Mouse (Mus musculus) hindbrain, embryonic 11.5 days (tissue): ENCODE data around the gene Rabggtb. TPM values are rescaled to one million over a fixed set of nuclear protein-coding genes. Genes with fewer than 3 reads are reported as not detected.

ENCODE experiments used
- ATAC-seq: fragments of 200-750 bp; cut with Nextera tagmentation; 2 replicates; pipeline ENCODE4 v1.8.0; 2017; ENCODE audit warnings: mild to moderate bottlenecking, moderate TSS enrichment, moderate library complexity; ENCODE audit not compliant: low FRiP score
- DNase-seq: peaks from one replicate; pipeline ENCODE4 v3.0.0-alpha.2; 2015; ENCODE audit warnings: low spot score
- H3K27ac ChIP-seq: fragments of 300-500 bp; sonication (generic); 2 replicates; pipeline ENCODE4 v1.5.1; 2014; ENCODE audit warnings: mild to moderate bottlenecking, low read depth, low read length
- H3K27me3 ChIP-seq: fragments of 300-500 bp; sonication (generic); 2 replicates; pipeline ENCODE4 v1.6.1; 2014; ENCODE audit warnings: mild to moderate bottlenecking, low read length, moderate library complexity, mixed read lengths; ENCODE audit not compliant: control insufficient read depth, insufficient read depth
- H3K36me3 ChIP-seq: fragments of 300-500 bp; sonication (generic); 2 replicates; pipeline ENCODE4 v1.6.1; 2014; ENCODE audit warnings: mild to moderate bottlenecking, low read length, moderate library complexity, mixed read lengths; ENCODE audit not compliant: control insufficient read depth, insufficient read depth
- H3K4me1 ChIP-seq: fragments of 300-500 bp; sonication (generic); replicated peaks from 2 replicates; pipeline ENCODE4 v1.6.1; 2014; ENCODE audit warnings: low read length, mixed read lengths; ENCODE audit not compliant: control insufficient read depth, insufficient read depth
- H3K4me2 ChIP-seq: fragments of 300-500 bp; sonication (generic); replicated peaks from 2 replicates; pipeline ENCODE4 v1.6.1; 2014; ENCODE audit warnings: mild to moderate bottlenecking, low read depth, low read length
- H3K4me3 ChIP-seq: fragments of 300-500 bp; sonication (generic); 2 replicates; pipeline ENCODE4 v1.5.1; 2014; ENCODE audit warnings: low read depth, low read length
- H3K9ac ChIP-seq: fragments of 300-500 bp; sonication (generic); 2 replicates; pipeline ENCODE4 v1.6.1; 2014; ENCODE audit warnings: low read depth, low read length
- H3K9me3 ChIP-seq: fragments of 300-500 bp; sonication (generic); 2 replicates; pipeline ENCODE4 v1.6.1; 2016; ENCODE audit warnings: low read length; ENCODE audit not compliant: control insufficient read depth
- WGBS: fragments of 180-500 bp; shearing (Covaris S2); extraction: QIAGEN DNeasy Blood & Tissue Kit; methylation state at CpG from one replicate; pipeline ENCODE4 v1.1.7; 2014; 5-methylcytosine and 5-hydroxymethylcytosine counted together
- polyA plus RNA-seq: library from polyadenylated mRNA; unstranded; fragments of >200 nt; fragmentation: Nextera tagmentation; extraction: Ambion mirVana; gene quantifications from 2 replicates; pipeline ENCODE4 v1.2.1, GENCODE M21; 2014

The Rabggtb gene
- polyA plus RNA-seq, 1 experiment from 2014 or later = 41.8 TPM

DNA sequence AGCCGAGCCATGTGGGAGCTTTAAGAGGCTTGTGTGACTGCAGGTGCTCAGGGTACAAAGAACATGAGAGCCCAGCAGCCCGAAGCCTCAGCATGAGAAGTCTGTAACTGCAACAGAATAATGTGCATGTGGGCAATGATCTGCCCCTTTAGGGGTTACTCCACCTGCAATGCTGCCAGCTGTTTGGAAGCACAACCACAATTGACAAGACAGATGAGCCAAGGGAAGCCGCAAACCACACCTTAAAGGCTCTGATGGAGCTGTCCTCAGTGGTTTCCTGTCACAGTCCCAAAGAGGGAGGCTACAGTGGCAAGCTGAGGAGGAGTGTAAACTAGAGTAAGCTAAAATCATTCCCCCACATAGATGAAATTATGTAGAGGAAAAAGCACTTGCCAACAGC is 17.4 kb downstream of the Rabggtb start:
- no peak overlapping the region for H3K4me2 ChIP-seq
- no peak for ATAC-seq
- H3K9ac ChIP-seq = no peak overlapping the region
- DNase-seq = no peak
- no peaks in the 10 kb centered on the region for H3K27me3 ChIP-seq
- WGBS = 84% methylated on average over 3 of the region's 3 CpGs
- no peak overlapping the region for H3K27ac ChIP-seq
- H3K36me3 ChIP-seq = no peaks in the 10 kb centered on the region
- H3K4me1 ChIP-seq = no peaks in the 10 kb centered on the region
- H3K4me3 ChIP-seq = no peak overlapping the region
- H3K9me3 ChIP-seq = no peaks in the 10 kb centered on the region

DNA sequence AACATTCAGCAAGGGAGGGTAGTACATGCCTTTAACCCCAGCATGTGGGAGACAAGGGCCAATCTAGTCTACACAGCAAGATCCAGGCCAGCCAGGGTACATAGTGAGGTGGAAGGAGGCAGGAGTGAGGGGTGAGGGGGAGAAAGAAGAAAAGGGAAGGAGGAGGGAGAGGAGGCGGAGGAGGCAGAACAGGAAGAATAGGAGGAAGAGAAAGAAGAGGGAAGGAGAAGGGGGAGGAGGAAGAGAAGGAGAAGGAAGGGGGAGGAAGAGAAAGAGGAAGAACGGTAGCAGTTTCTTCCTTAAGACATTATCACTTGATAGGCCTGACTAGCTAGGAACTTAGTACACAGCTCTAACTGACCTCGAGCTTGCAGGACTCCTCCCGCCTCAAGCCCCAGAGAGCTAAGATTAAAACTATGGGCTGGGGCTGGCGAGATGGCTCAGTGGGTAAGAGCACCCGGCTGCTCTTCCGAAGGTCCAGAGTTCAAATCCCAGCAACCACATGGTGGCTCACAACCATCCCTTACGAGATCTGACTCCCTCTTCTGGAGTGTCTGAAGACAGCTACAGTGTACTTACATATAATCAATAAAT is 23.5 kb downstream of the Rabggtb start:
- no peaks in the 10 kb centered on the region for H3K27me3 ChIP-seq
- H3K4me1 ChIP-seq = no peaks in the 10 kb centered on the region
- H3K4me3 ChIP-seq = no peak overlapping the region
- H3K9ac ChIP-seq = no peak overlapping the region
- DNase-seq = no peak
- no peak overlapping the region for H3K27ac ChIP-seq
- no peak for ATAC-seq
- H3K36me3 ChIP-seq = no peaks in the 10 kb centered on the region
- no peaks in the 10 kb centered on the region for H3K9me3 ChIP-seq
- 79% methylated on average over 7 of the region's 8 CpGs for WGBS
- no peak overlapping the region for H3K4me2 ChIP-seq

DNA sequence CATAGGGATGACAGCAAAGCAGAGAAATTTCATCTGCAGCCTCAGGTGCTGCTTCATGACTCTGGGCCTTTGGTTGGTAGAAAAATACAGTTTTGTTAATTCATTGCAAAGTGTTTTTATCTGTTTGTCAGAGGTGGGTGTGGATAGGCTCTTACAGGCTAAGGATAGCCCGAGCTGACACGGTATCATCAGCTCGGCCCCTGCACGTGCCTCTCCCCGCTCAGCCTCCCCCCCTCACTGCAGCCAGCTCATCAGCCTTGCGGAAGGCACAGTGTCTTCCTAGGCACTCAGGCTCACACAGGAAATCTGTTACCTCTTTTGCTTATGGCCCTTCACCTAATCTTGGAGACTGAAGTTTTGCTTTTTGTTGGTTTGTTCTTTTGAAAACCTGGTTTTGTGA is 24.7 kb downstream of the Rabggtb start:
- Histone ChIP-seq H3K36me3 (no peaks in the 10 kb centered on the region), H3K4me2 (no peak overlapping the region), H3K27ac (no peak overlapping the region), H3K27me3 (no peaks in the 10 kb centered on the region), H3K4me3 (no peak overlapping the region), H3K4me1 (no peaks in the 10 kb centered on the region), H3K9me3 (no peaks in the 10 kb centered on the region), H3K9ac (no peak overlapping the region)
- 75% methylated on average over 6 of the region's 6 CpGs for WGBS
- ATAC-seq (no peak), DNase-seq (no peak)

DNA sequence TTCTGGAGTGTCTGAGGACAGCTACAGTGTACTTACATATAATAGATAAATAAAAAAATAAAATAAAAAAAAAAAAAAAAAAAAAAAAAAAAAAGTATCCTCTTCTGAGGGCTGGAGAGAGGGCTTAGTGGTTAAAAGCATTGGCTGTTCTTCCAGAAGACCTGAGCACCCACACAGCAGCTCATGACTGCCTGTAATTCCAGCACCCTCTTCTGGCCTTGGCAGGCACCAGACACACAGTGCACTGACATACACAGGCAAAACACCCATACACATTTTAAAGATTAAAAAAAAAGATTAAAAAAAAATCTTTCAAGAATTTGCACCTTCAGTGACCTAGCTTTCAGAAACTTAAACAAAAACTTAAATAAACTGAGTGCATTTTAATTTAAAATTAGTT is 26.5 kb downstream of the Rabggtb start:
- no peaks in the 10 kb centered on the region for H3K36me3 ChIP-seq
- no peak overlapping the region for H3K4me2 ChIP-seq
- no peaks in the 10 kb centered on the region for H3K9me3 ChIP-seq
- no peak for ATAC-seq
- no peak overlapping the region for H3K9ac ChIP-seq
- no peak overlapping the region for H3K27ac ChIP-seq
- no peak for DNase-seq
- H3K27me3 ChIP-seq = no peaks in the 10 kb centered on the region
- H3K4me3 ChIP-seq = no peak overlapping the region
- H3K4me1 ChIP-seq = no peaks in the 10 kb centered on the region

DNA sequence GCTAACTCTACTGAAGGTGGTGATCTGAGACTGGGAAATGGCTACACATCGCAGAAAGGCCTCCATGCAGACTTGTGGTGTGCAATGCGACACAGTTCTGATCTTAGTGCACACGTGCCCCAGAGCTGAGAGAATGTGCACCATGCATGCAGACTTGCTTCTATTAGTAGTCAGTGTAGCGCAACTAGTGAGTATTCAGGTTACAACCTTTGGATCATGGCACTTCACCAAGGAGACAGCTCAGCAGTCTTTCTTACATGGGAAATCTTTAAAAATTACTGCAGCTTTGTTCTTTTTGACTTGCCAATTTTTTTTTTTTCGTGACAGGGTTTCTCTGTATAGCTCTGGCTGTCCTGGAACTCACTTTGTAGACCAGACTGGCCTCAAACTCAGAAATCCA is 41.4 kb downstream of the Rabggtb start:
- H3K27me3 ChIP-seq = no peaks in the 10 kb centered on the region
- H3K27ac ChIP-seq = no peak overlapping the region
- no peak overlapping the region for H3K9ac ChIP-seq
- DNase-seq (no peak), ATAC-seq (no peak)
- H3K4me3 ChIP-seq = no peak overlapping the region
- H3K36me3 ChIP-seq = no peaks in the 10 kb centered on the region
- H3K4me1 ChIP-seq = no peaks in the 10 kb centered on the region
- H3K9me3 ChIP-seq = no peaks in the 10 kb centered on the region
- H3K4me2 ChIP-seq = no peak overlapping the region
- WGBS = 87% methylated on average over 5 of the region's 5 CpGs

DNA sequence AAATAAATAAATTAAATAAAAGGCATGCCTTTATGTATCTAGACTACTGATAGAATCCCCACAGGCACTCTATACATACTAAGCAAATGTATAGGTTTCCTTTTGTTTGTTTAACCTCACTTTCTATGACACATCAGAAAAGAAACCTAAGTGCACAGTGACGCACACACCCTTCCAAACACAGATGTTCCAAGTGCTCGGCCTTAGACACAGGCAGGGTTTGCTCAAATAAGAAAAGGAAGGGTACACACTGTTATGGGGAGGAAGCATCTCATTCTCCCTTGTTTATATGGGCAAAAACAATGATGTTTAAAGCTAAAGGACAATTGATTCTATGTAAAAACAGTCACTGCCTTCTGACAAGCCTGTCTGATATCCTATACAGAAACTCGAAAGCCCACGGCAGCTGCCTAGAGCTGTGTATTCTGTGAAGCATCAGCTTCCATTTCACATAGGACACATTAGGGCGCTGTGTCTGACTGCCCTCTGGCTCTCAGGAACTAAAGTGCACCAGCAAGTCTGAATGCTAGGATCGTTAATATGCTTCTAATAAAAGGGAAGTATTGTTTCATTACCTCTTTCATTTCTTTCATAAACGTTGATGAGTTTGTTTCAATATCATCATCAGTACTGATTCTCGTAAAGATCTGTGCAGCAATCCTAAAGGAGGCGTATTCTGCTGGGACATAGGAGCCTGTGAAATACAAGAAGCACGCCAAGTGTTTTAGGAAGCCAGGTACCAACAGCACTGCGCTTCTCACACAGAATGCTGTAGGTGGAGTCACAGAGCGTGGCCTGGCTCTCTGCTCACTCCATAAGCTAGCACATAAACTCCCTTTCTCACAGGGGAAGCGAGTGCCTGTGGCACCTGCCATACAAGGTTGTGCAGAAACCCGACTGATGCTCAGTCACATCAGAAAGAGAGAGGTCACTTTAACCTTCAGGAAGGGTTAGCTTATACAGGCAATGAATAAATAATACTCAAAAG is 45.4 kb downstream of the Rabggtb start:
- H3K4me3 ChIP-seq = no peak overlapping the region
- H3K4me1 ChIP-seq = no peaks in the 10 kb centered on the region
- no peak overlapping the region for H3K9ac ChIP-seq
- H3K27me3 ChIP-seq = no peaks in the 10 kb centered on the region
- no peak for DNase-seq
- no peak for ATAC-seq
- no peaks in the 10 kb centered on the region for H3K9me3 ChIP-seq
- H3K36me3 ChIP-seq = no peaks in the 10 kb centered on the region
- 81% methylated on average over 14 of the region's 14 CpGs for WGBS
- no peak overlapping the region for H3K4me2 ChIP-seq
- no peak overlapping the region for H3K27ac ChIP-seq

DNA sequence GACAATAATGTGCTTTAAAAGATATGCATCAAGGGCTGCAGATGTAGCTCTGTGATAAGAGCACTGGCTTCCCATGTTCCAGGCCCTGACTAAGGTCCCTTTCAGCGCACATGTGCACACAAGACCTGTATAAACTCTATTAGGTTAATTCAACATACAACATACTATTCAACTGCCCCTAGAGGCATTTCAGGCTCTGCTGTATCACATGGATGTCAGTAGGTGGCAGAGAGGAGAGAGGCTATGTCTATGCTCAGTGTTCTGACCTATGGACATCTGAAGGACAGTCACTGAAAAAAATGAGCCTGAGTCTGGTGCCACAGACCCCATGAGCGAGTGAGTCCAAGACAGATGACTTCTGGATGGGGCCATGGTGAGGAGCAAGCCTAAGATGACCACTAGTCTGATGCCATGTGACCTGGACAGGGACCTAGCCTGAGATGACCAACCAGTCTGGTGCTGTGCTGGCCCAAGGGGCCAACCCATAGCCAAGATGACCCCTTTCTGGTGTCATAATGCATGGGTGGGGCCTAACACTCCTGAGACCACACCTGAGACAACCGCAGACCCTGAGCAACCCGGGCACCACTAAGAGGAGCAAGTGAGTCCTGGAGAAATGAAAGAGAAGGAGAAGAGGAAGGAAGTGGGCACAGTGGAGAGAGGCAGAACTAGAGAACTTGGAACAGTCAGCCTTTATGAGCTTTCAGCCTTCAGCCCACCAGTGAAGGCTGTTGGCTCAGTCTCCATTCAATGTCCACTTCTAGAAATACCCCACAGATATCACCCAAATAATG is 48.0 kb downstream of the Rabggtb start:
- DNase-seq (no peak), ATAC-seq (no peak)
- no peaks in the 10 kb centered on the region for H3K4me1 ChIP-seq
- no peaks in the 10 kb centered on the region for H3K36me3 ChIP-seq
- H3K4me3 ChIP-seq = no peak overlapping the region
- 85% methylated on average over 4 of the region's 4 CpGs for WGBS
- H3K4me2 ChIP-seq = no peak overlapping the region
- no peaks in the 10 kb centered on the region for H3K27me3 ChIP-seq
- no peak overlapping the region for H3K27ac ChIP-seq
- no peaks in the 10 kb centered on the region for H3K9me3 ChIP-seq
- no peak overlapping the region for H3K9ac ChIP-seq

DNA sequence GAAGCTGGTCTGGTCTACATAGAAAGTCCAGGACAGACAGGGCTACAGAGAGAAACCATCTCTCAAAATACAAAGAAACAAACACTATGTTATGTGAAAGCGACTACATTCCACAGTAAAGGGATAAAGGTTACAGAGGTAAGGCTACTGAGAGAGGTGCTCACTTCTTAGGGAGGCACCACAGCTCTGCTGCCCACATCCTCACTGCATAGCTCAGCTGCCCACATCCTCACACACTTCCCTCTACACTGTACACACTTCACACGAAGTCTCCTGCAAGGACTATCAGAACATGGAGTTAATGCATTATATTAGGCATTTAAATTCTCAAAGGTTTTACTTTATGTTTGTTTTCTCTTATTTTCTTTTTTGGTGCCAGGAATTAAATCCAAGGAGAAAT is 49.0 kb downstream of the Rabggtb start:
- H3K9ac ChIP-seq = no peak overlapping the region
- H3K27me3 ChIP-seq = no peaks in the 10 kb centered on the region
- no peak for DNase-seq
- no peaks in the 10 kb centered on the region for H3K36me3 ChIP-seq
- H3K4me1 ChIP-seq = no peaks in the 10 kb centered on the region
- no peaks in the 10 kb centered on the region for H3K9me3 ChIP-seq
- H3K27ac ChIP-seq = no peak overlapping the region
- WGBS = 83% methylated on average over 2 of the region's 2 CpGs
- H3K4me2 ChIP-seq = no peak overlapping the region
- ATAC-seq = no peak
- no peak overlapping the region for H3K4me3 ChIP-seq
